Mouse (Mus musculus): ENCODE measurements around the gene Vmn1r226.

Vmn1r226 gene

GRCm38 (mm10) chr17:20682543-20682942, at the start of gene Vmn1r226:
Gene Vmn1r226, plus strand, starts transcription at chr17:20682843.
- in situ Hi-C loops (cut with MboI) = no loop called here

DNA sequence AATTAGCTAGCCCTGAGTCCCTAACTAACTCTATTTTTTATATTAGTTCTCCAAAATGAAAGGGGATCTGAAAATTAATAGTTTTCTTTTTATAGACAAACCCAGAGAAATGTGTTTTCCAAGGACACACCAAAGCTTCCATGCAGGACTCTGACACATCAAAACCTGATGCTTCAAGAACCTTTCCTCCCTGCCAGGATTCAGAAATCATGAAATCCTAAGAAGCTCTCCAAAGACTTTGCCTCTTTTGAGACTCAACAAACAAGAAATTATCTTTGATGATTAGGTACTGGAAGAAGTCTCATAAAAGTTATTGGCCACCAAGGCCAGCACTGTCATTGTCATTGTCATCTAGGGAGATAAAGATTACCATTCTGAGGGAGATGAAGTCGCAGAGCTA, 46.9 kb downstream of the Vmn1r226 start, which contains the start of gene Vmn1r227:
Vmn1r227 (plus strand) TSS at position 301 of the 400 bp plus-strand sequence.
- in situ Hi-C loops (cut with MboI) = no loop called here

Data from mature B cell (primary cell).